Mouse (Mus musculus) forebrain, embryonic 16.5 days (tissue): ENCODE data around the gene Cct3. TPM values are rescaled to one million over a fixed set of nuclear protein-coding genes. Genes with fewer than 3 reads are reported as not detected.
"Not testable (repeated sequence)": the region's sequence is repeated elsewhere in the genome, so short reads cannot be mapped to it uniquely, and the experiment has no call there.

Source experiments
- ATAC-seq: fragments of 200-750 bp; cut with Nextera tagmentation; 2 replicates; pipeline ENCODE4 v1.8.0; 2017; ENCODE audit warnings: mild to moderate bottlenecking, moderate library complexity
- H3K27ac ChIP-seq: fragments of 300-500 bp; sonication (generic); 2 replicates; pipeline ENCODE4 v1.5.1; 2014; ENCODE audit warnings: low read length, control low read depth
- H3K27me3 ChIP-seq: fragments of 300-500 bp; sonication (generic); replicated peaks from 2 replicates; pipeline ENCODE4 v1.6.1; 2014; ENCODE audit warnings: low read length; ENCODE audit not compliant: control insufficient read depth, insufficient read depth
- H3K36me3 ChIP-seq: fragments of 300-500 bp; sonication (generic); 2 replicates; pipeline ENCODE4 v1.6.1; 2014; ENCODE audit not compliant: control insufficient read depth, insufficient read depth
- H3K4me1 ChIP-seq: fragments of 300-500 bp; sonication (generic); replicated peaks from 2 replicates; pipeline ENCODE4 v1.6.1; 2014; ENCODE audit warnings: low read length; ENCODE audit not compliant: control insufficient read depth, insufficient read depth
- H3K4me2 ChIP-seq: fragments of 300-500 bp; sonication (generic); 2 replicates; pipeline ENCODE4 v1.6.1; 2014; ENCODE audit warnings: mild to moderate bottlenecking, low read length, control low read depth
- H3K4me3 ChIP-seq: fragments of 300-500 bp; sonication (generic); replicated peaks from 2 replicates; pipeline ENCODE4 v1.5.1; 2014; ENCODE audit warnings: mild to moderate bottlenecking, low read length, control low read depth
- H3K9ac ChIP-seq: fragments of 300-500 bp; sonication (generic); replicated peaks from 2 replicates; pipeline ENCODE4 v1.6.1; 2014; ENCODE audit warnings: low read depth, low read length, control low read depth
- H3K9me3 ChIP-seq: fragments of 300-500 bp; sonication (generic); 2 replicates; pipeline ENCODE4 v1.6.1; 2016; ENCODE audit warnings: low read length; ENCODE audit not compliant: control insufficient read depth
- WGBS: fragments of 180-500 bp; shearing (Covaris S2); extraction: QIAGEN DNeasy Blood & Tissue Kit; methylation state at CpG from one replicate; pipeline ENCODE4 v1.1.7; 2014; 5-methylcytosine and 5-hydroxymethylcytosine counted together
- polyA plus RNA-seq: library from polyadenylated mRNA; unstranded; fragments of >200 nt; fragmentation: Nextera tagmentation; extraction: Ambion mirVana; gene quantifications from 2 replicates; pipeline ENCODE4 v1.2.1, GENCODE M21; 2015

Cct3 gene
- polyA plus RNA-seq, 1 experiment from 2014 or later = 517 TPM

- Histone ChIP-seq H3K4me3 (no peak within 1 kb of the TSS), H3K9ac (no peak within 1 kb of the TSS), H3K4me1 (no peaks in the 10 kb centered on the region), H3K27ac (no peak within 1 kb of the TSS), H3K27me3 (no peaks in the 10 kb centered on the region; the same call in 1 of the 2 replicates), H3K9me3 (no peaks in the 10 kb centered on the region), H3K36me3 (peaks cover 21% of the 10 kb centered on the region), H3K4me2 (no peak within 1 kb of the TSS)
- WGBS = 6% methylated on average over 14 of the region's 16 CpGs
- ATAC-seq = no peak
These were observed 67.4 kb downstream of the Cct3 start, which contains the start of gene Paqr6 for GRCm38 (mm10) chr3:88364337-88364736. Paqr6 (plus strand) TSS chr3:88364584.

- H3K4me3 ChIP-seq = no peak overlapping the region
- no peak overlapping the region for H3K4me2 ChIP-seq
- no peak overlapping the region for H3K9ac ChIP-seq
These were observed 68.9 kb downstream of the Cct3 start for GRCm38 (mm10) chr3:88365705-88366361.

DNA sequence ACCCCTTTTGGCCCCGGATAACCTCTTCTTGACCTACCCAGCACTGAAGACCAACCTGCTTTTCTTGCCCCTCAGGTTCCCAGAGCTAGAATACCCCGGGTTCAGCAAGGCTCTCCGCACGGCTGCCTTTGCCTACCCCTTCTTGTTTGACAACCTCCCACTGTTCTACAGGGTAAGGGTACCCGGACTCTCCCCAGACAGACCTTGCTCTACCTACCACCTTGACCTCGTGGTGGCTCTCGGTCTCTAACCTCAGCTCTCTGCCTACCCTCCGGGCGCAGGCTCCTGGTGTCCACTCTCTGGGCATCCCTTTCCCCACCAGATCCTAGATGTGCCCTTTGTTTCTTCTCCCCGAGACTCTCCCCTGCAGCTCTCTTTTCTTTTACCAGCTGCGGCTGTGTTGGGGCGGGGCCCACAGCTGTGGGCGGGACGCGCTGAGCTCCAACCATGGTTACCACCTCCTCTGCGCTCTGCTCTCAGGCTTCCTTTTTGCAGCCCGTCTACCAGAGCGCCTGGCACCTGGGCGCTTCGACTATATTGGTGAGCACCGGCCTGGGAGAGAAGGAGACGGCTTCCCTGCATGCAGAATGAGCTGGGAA is 70.0 kb downstream of the Cct3 start:
- 0 out of 2 replicates have a peak overlapping the region, but pooled peaks have one; percentile 5 for H3K9ac ChIP-seq
- H3K27ac ChIP-seq = 0 out of 2 replicates have a peak overlapping the region, but pooled peaks have one; percentile 34

More at GRCm38 (mm10) chr3:88365705-88366361, 68.9 kb downstream of the Cct3 start:
- no peaks in the 10 kb centered on the region for H3K4me1 ChIP-seq
- H3K27ac ChIP-seq = no peak overlapping the region
- H3K36me3 ChIP-seq = peaks cover 8% of the 10 kb centered on the region
- H3K27me3 ChIP-seq = no peaks in the 10 kb centered on the region; the same call in 1 of the 2 replicates
- no peak for ATAC-seq
- WGBS = 46% methylated on average over 34 of the region's 34 CpGs
- 0 out of 2 replicates have a peak, but pooled peaks cover 6% of the 10 kb centered on the region for H3K9me3 ChIP-seq

DNA sequence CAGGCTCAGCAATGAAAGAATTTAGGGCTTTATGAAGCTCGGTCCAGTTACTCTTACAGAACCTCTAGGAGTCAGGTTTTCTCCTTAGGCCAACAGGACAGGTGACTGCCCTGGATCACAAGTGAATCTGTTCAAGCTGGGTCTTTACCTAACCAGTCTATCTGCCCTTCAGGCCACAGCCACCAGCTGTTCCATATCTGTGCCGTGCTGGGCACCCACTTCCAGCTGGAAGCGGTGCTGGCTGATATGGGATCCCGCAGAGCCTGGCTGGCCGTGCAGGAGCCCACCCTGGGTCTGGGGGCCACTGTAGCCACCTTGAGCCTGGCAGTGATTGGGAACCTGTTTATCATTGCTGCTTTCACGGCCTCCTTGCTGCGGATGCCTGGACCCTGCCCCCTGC is 70.6 kb downstream of the Cct3 start:
- peak; percentile 19 for ATAC-seq
- not testable (repeated sequence) for H3K9ac ChIP-seq, H3K9me3 ChIP-seq, H3K4me2 ChIP-seq, H3K27ac ChIP-seq, H3K27me3 ChIP-seq, H3K4me3 ChIP-seq, H3K4me1 ChIP-seq, H3K36me3 ChIP-seq
- 47% methylated on average over 3 of the region's 7 CpGs for WGBS

More for the DNA sequence above, 70.0 kb downstream of the Cct3 start:
- Histone ChIP-seq H3K4me3 (peak overlapping the region; percentile 25), H3K4me2 (peak overlapping the region; percentile 28)
- H3K4me1 ChIP-seq, H3K27me3 ChIP-seq, H3K9me3 ChIP-seq, H3K36me3 ChIP-seq: not testable (repeated sequence)
- 4% methylated on average over 18 of the region's 22 CpGs for WGBS
- peak; percentile 93 for ATAC-seq

GRCm38 (mm10) chr3:88368511-88368910 is 71.6 kb downstream of the Cct3 start:
- 89% methylated on average over 7 of the region's 7 CpGs for WGBS
- H3K4me2 ChIP-seq = not testable (repeated sequence)

More at GRCm38 (mm10) chr3:88368511-88368910, 71.6 kb downstream of the Cct3 start:
- H3K4me3 ChIP-seq, H3K4me1 ChIP-seq, H3K9ac ChIP-seq, H3K36me3 ChIP-seq, ATAC-seq, H3K27me3 ChIP-seq, H3K27ac ChIP-seq, H3K9me3 ChIP-seq: not testable (repeated sequence)

Other genes starting within 250 kb of the Cct3 start
- gene Naxe, start 238.6 kb upstream of the Cct3 start, polyA plus RNA-seq = 164 and 168 TPM in 2 replicates
- not detected in 2 replicates for gene Ttc24, start 218.8 kb upstream of the Cct3 start, polyA plus RNA-seq
- gene Iqgap3, start 215.1 kb upstream of the Cct3 start, polyA plus RNA-seq = 7.5 and 7.8 TPM in 2 replicates
- gene Mef2d, start 154.7 kb upstream of the Cct3 start, polyA plus RNA-seq = 25.1 and 28.3 TPM in 2 replicates
- gene Rhbg, start 42.4 kb upstream of the Cct3 start, polyA plus RNA-seq = not detected in 2 replicates
- 0.18 and 0.27 TPM in 2 replicates for gene Gm38392, start 9.9 kb upstream of the Cct3 start, polyA plus RNA-seq
- gene Tsacc, start 117 bp upstream of the Cct3 start, polyA plus RNA-seq = 8.5 and 10.4 TPM in 2 replicates
- 93.0 and 94.4 TPM in 2 replicates for gene Glmp, start 27.9 kb downstream of the Cct3 start, polyA plus RNA-seq
- 1.4 TPM in 2 replicates for gene Tmem79, start 39.0 kb downstream of the Cct3 start, polyA plus RNA-seq
- gene Smg5, start 39.1 kb downstream of the Cct3 start, polyA plus RNA-seq = 57.5 and 65.9 TPM in 2 replicates
- gene Paqr6, start 67.5 kb downstream of the Cct3 start, polyA plus RNA-seq = 1.1 and 2.3 TPM in 2 replicates
- gene Bglap3, start 75.6 kb downstream of the Cct3 start, polyA plus RNA-seq = not detected in 2 replicates
- gene Bglap2, start 81.6 kb downstream of the Cct3 start, polyA plus RNA-seq = 2.2 TPM in 1 of 2 replicates, not detected in the other
- gene Bglap, start 87.3 kb downstream of the Cct3 start, polyA plus RNA-seq = 1.1 TPM in 1 of 2 replicates, not detected in the other
- gene Pmf1, start 113.2 kb downstream of the Cct3 start, polyA plus RNA-seq = 45.1 and 45.5 TPM in 2 replicates
- 36.2 and 37.1 TPM in 2 replicates for gene Slc25a44, start 128.0 kb downstream of the Cct3 start, polyA plus RNA-seq
- 16.5 and 25.8 TPM in 2 replicates for gene Sema4a, start 164.1 kb downstream of the Cct3 start, polyA plus RNA-seq
- gene Lmna, start 212.8 kb downstream of the Cct3 start, polyA plus RNA-seq = 26.9 and 30.9 TPM in 2 replicates
- gene Mex3a, start 235.3 kb downstream of the Cct3 start, polyA plus RNA-seq = 46.1 and 47.8 TPM in 2 replicates